Mouse (Mus musculus): ENCODE data around the gene Prrc2a. TPM values are rescaled to one million over a fixed set of nuclear protein-coding genes. Genes with fewer than 3 reads are reported as not detected.
A peak's percentile ranks its signal among the peaks of the same experiment; 100 is the strongest.

Gene Prrc2a
- polyA plus RNA-seq, 2 experiments: 192 to 404 TPM

- Histone ChIP-seq H3K4me2 (replicated peaks; ENCODE audit: low read depth, low read length, severe bottlenecking) (no peak overlapping the region), H3K27me3 (ENCODE audit: control insufficient read depth, insufficient read depth, low read length) (no peaks in the 10 kb centered on the region), H3K4me1 (ENCODE audit: control insufficient read depth, insufficient read depth, low read length) (peaks cover 9% of the 10 kb centered on the region; the same call in 1 of the 2 replicates), H3K4me3 (replicated peaks; ENCODE audit: low read length) (no peak overlapping the region), H3K9ac (ENCODE audit: low read depth, low read length, severe bottlenecking) (no peak overlapping the region), H3K27ac (replicated peaks; ENCODE audit: low read depth, low read length) (no peak overlapping the region), H3K36me3 (ENCODE audit: control insufficient read depth, insufficient read depth, low read length) (peaks cover 76% of the 10 kb centered on the region), H3K9me3 (ENCODE audit: control insufficient read depth, low read length) (no peaks in the 10 kb centered on the region)
- ATAC-seq (ENCODE audit: low FRiP score, low read depth): no peak
- 84% methylated on average over 16 of the region's 16 CpGs for WGBS
- no peak for TF ChIP-seq POLR2A (IDR thresholded peaks at IDR 0.05; ENCODE audit: borderline replicate concordance, extremely low read depth, insufficient read depth, insufficient read length)
- no peak for DNase-seq (ENCODE audit: low spot score)
These were observed 24.2 kb downstream of the Prrc2a start for GRCm38 (mm10) chr17:35140490-35140996.

GRCm38 (mm10) chr17:35139269-35139668, 25.4 kb downstream of the Prrc2a start:
- TF ChIP-seq POLR2A (IDR thresholded peaks at IDR 0.05; ENCODE audit: borderline replicate concordance, extremely low read depth, insufficient read depth, insufficient read length): no peak
- Histone ChIP-seq H3K9ac (ENCODE audit: low read depth, low read length, severe bottlenecking) (no peak overlapping the region), H3K4me1 (ENCODE audit: control insufficient read depth, insufficient read depth, low read length) (peaks cover 9% of the 10 kb centered on the region; the same call in 1 of the 2 replicates), H3K27me3 (ENCODE audit: control insufficient read depth, insufficient read depth, low read length) (no peaks in the 10 kb centered on the region), H3K27ac (replicated peaks; ENCODE audit: low read depth, low read length) (no peak overlapping the region), H3K9me3 (ENCODE audit: control insufficient read depth, low read length) (no peaks in the 10 kb centered on the region), H3K4me3 (replicated peaks; ENCODE audit: low read length) (no peak overlapping the region), H3K4me2 (replicated peaks; ENCODE audit: low read depth, low read length, severe bottlenecking) (no peak overlapping the region), H3K36me3 (ENCODE audit: control insufficient read depth, insufficient read depth, low read length) (peaks cover 63% of the 10 kb centered on the region)
- DNase-seq (ENCODE audit: low spot score) (no peak), ATAC-seq (ENCODE audit: low FRiP score, low read depth) (no peak)
- 87% methylated on average over 3 of the region's 3 CpGs for WGBS

GRCm38 (mm10) chr17:35135591-35136320, 28.9 kb downstream of the Prrc2a start:
- WGBS: 1% methylated on average over 26 of the region's 43 CpGs
- peak overlapping the region; percentile 73 for H3K4me2 ChIP-seq (replicated peaks; ENCODE audit: low read depth, low read length, severe bottlenecking)

GRCm38 (mm10) chr17:35134801-35135590, 29.7 kb downstream of the Prrc2a start, which contains the start of gene Bag6:
TSS of gene Bag6 (plus strand) at chr17:35135178.
- Histone ChIP-seq H3K4me3 (replicated peaks; ENCODE audit: low read length) (peak within 1 kb of the TSS; percentile 73), H3K9ac (ENCODE audit: low read depth, low read length, severe bottlenecking) (peak within 1 kb of the TSS; percentile 81), H3K36me3 (ENCODE audit: control insufficient read depth, insufficient read depth, low read length) (peaks cover 25% of the 10 kb centered on the region), H3K27ac (replicated peaks; ENCODE audit: low read depth, low read length) (peak within 1 kb of the TSS; percentile 88), H3K4me1 (ENCODE audit: control insufficient read depth, insufficient read depth, low read length) (peaks cover 9% of the 10 kb centered on the region; the same call in 1 of the 2 replicates), H3K27me3 (ENCODE audit: control insufficient read depth, insufficient read depth, low read length) (no peaks in the 10 kb centered on the region), H3K9me3 (ENCODE audit: control insufficient read depth, low read length) (no peaks in the 10 kb centered on the region), H3K4me2 (replicated peaks; ENCODE audit: low read depth, low read length, severe bottlenecking) (peak within 1 kb of the TSS; percentile 73)
- DNase-seq (ENCODE audit: low spot score) (peak; percentile 94), ATAC-seq (ENCODE audit: low FRiP score, low read depth) (peak; percentile 93)
- TF ChIP-seq POLR2A (IDR thresholded peaks at IDR 0.05; ENCODE audit: borderline replicate concordance, extremely low read depth, insufficient read depth, insufficient read length): peak; percentile 26; the same call in 1 of the 2 replicates
- WGBS: under 1% methylated on average over 63 of the region's 66 CpGs

More at GRCm38 (mm10) chr17:35135591-35136320, 28.9 kb downstream of the Prrc2a start:
- Histone ChIP-seq H3K4me3 (replicated peaks; ENCODE audit: low read length) (peak overlapping the region; percentile 73), H3K27me3 (ENCODE audit: control insufficient read depth, insufficient read depth, low read length) (no peaks in the 10 kb centered on the region), H3K27ac (replicated peaks; ENCODE audit: low read depth, low read length) (peak overlapping the region; percentile 88), H3K9ac (ENCODE audit: low read depth, low read length, severe bottlenecking) (peak overlapping the region; percentile 81), H3K4me1 (ENCODE audit: control insufficient read depth, insufficient read depth, low read length) (peaks cover 9% of the 10 kb centered on the region; the same call in 1 of the 2 replicates), H3K36me3 (ENCODE audit: control insufficient read depth, insufficient read depth, low read length) (peaks cover 28% of the 10 kb centered on the region), H3K9me3 (ENCODE audit: control insufficient read depth, low read length) (no peaks in the 10 kb centered on the region)
- DNase-seq (ENCODE audit: low spot score) (no peak), ATAC-seq (ENCODE audit: low FRiP score, low read depth) (peak; percentile 56)
- 0 out of 2 replicates have a peak, but pooled peaks have one; percentile 2 for TF ChIP-seq POLR2A (IDR thresholded peaks at IDR 0.05; ENCODE audit: borderline replicate concordance, extremely low read depth, insufficient read depth, insufficient read length)

GRCm38 (mm10) chr17:35133517-35133916, 31.2 kb downstream of the Prrc2a start:
- 97% methylated on average over 7 of the region's 7 CpGs for WGBS
- ATAC-seq (ENCODE audit: low FRiP score, low read depth) (no peak), DNase-seq (ENCODE audit: low spot score) (no peak)
- no peaks in the 10 kb centered on the region for H3K9me3 ChIP-seq (ENCODE audit: control insufficient read depth, low read length)
- no peak overlapping the region for H3K4me2 ChIP-seq (replicated peaks; ENCODE audit: low read depth, low read length, severe bottlenecking)
- H3K4me3 ChIP-seq (replicated peaks; ENCODE audit: low read length): no peak overlapping the region
- H3K36me3 ChIP-seq (ENCODE audit: control insufficient read depth, insufficient read depth, low read length): peaks cover 15% of the 10 kb centered on the region
- no peak overlapping the region for H3K27ac ChIP-seq (replicated peaks; ENCODE audit: low read depth, low read length)
- H3K9ac ChIP-seq (ENCODE audit: low read depth, low read length, severe bottlenecking): no peak overlapping the region
- peaks cover 9% of the 10 kb centered on the region; the same call in 1 of the 2 replicates for H3K4me1 ChIP-seq (ENCODE audit: control insufficient read depth, insufficient read depth, low read length)
- no peak for TF ChIP-seq POLR2A (IDR thresholded peaks at IDR 0.05; ENCODE audit: borderline replicate concordance, extremely low read depth, insufficient read depth, insufficient read length)
- no peaks in the 10 kb centered on the region for H3K27me3 ChIP-seq (ENCODE audit: control insufficient read depth, insufficient read depth, low read length)
